Mouse (Mus musculus) embryonic facial prominence, embryonic 14.5 days (tissue): ENCODE measurements around the gene Atp6v0e. TPM values are rescaled to one million over a fixed set of nuclear protein-coding genes. Genes with fewer than 3 reads are reported as not detected.
A peak's percentile ranks its signal among the peaks of the same experiment; 100 is the strongest.

Experiments
- ATAC-seq: fragments of 200-750 bp; cut with Nextera tagmentation; 2 replicates; pipeline ENCODE4 v1.8.0; 2017; ENCODE audit warnings: low read depth, moderate number of reproducible peaks, moderate TSS enrichment
- DNase-seq: peaks from one replicate; pipeline ENCODE4 v3.0.0-alpha.2; 2015; ENCODE audit warnings: low spot score
- H3K27ac ChIP-seq: fragments of 300-500 bp; sonication (generic); replicated peaks from 2 replicates; pipeline ENCODE4 v1.5.1; 2014; ENCODE audit warnings: low read depth, mild to moderate bottlenecking, low read length, moderate library complexity
- H3K27me3 ChIP-seq: fragments of 300-500 bp; sonication (generic); replicated peaks from 2 replicates; pipeline ENCODE4 v1.6.1; 2014; ENCODE audit warnings: low read length; ENCODE audit not compliant: control insufficient read depth, insufficient read depth
- H3K36me3 ChIP-seq: fragments of 300-500 bp; sonication (generic); 2 replicates; pipeline ENCODE4 v1.6.1; 2014; ENCODE audit warnings: low read length, mixed read lengths; ENCODE audit not compliant: control insufficient read depth, insufficient read depth
- H3K4me1 ChIP-seq: fragments of 300-500 bp; sonication (generic); 2 replicates; pipeline ENCODE4 v1.6.1; 2014; ENCODE audit warnings: antibody characterized with exemption, low read length; ENCODE audit not compliant: control insufficient read depth, insufficient read depth
- H3K4me2 ChIP-seq: fragments of 300-500 bp; sonication (generic); 2 replicates; pipeline ENCODE4 v1.6.1; 2014; ENCODE audit warnings: low read depth, mild to moderate bottlenecking, low read length, moderate library complexity, mixed read lengths
- H3K4me3 ChIP-seq: fragments of 300-500 bp; sonication (generic); 2 replicates; pipeline ENCODE4 v1.5.1; 2014; ENCODE audit warnings: low read depth, mild to moderate bottlenecking, low read length
- H3K9ac ChIP-seq: fragments of 300-500 bp; sonication (generic); 2 replicates; pipeline ENCODE4 v1.6.1; 2014; ENCODE audit warnings: low read depth, mild to moderate bottlenecking, low read length, moderate library complexity, mixed read lengths
- H3K9me3 ChIP-seq: fragments of 300-500 bp; sonication (generic); 2 replicates; pipeline ENCODE4 v1.6.1; 2016; ENCODE audit warnings: low read length; ENCODE audit not compliant: control insufficient read depth
- WGBS: fragments of 180-500 bp; shearing (Covaris S2); extraction: QIAGEN DNeasy Blood & Tissue Kit; methylation state at CpG from one replicate; pipeline ENCODE4 v1.1.7; 2014; 5-methylcytosine and 5-hydroxymethylcytosine counted together
- polyA plus RNA-seq: library from polyadenylated mRNA; unstranded; fragments of >200 nt; fragmentation: Nextera tagmentation; extraction: Ambion mirVana; gene quantifications from 2 replicates; pipeline ENCODE4 v1.2.1, GENCODE M21; 2014

Gene Atp6v0e
- polyA plus RNA-seq, 1 experiment from 2014 or later = 261 TPM

DNA sequence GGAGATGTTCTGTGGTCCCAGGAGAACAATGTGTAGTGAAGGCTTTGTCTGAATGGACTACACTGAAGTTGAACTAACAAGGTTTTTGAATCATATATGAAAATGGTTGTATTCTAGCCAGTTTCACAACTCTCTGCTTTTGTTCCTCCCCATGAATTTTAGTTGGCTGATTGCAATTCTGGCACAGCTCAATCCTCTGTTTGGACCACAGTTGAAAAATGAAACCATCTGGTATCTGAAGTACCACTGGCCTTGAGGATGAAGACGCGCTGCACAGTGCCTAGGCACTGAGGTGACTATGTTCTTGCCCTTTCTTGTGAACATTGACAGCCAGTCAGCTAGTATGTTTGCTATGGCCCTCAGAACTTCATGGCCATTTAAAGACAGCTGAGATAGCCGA lies 32.2 kb downstream of the Atp6v0e start:
- no peak overlapping the region for H3K27ac ChIP-seq
- H3K4me1 ChIP-seq = peaks cover 6% of the 10 kb centered on the region
- peaks cover 42% of the 10 kb centered on the region for H3K36me3 ChIP-seq
- H3K9ac ChIP-seq = no peak overlapping the region
- no peak overlapping the region for H3K4me3 ChIP-seq
- 92% methylated on average over 3 of the region's 3 CpGs for WGBS
- H3K4me2 ChIP-seq = no peak overlapping the region
- ATAC-seq (no peak), DNase-seq (no peak)
- no peaks in the 10 kb centered on the region for H3K27me3 ChIP-seq
- no peaks in the 10 kb centered on the region for H3K9me3 ChIP-seq

DNA sequence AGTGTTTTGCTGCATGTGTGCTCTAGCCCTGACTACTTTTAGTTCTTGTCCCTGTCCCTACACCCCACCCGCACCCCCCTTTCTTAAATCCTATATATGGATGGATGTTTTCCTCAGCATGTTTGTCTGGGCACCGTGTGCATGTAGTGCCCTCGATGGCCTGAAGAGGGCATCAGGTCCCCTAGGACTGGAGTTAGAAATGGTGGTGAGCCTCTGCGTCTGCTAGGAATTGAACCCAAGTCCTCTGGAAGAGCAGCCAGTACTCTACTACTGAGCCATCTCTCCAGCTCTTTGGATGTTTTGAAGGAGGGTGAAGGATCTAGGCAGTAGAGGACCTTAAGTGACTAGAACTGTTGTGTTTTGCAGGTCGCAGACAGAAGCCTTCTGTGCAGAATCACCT lies 35.8 kb downstream of the Atp6v0e start:
- DNase-seq = no peak
- no peak overlapping the region for H3K27ac ChIP-seq
- 0 out of 2 replicates have a peak, but pooled peaks cover 3% of the 10 kb centered on the region for H3K4me1 ChIP-seq
- peaks cover 59% of the 10 kb centered on the region for H3K36me3 ChIP-seq
- no peak overlapping the region for H3K4me3 ChIP-seq
- 89% methylated on average over 5 of the region's 5 CpGs for WGBS
- no peak for ATAC-seq
- H3K9me3 ChIP-seq = no peaks in the 10 kb centered on the region
- H3K27me3 ChIP-seq = no peaks in the 10 kb centered on the region
- no peak overlapping the region for H3K4me2 ChIP-seq
- H3K9ac ChIP-seq = no peak overlapping the region

GRCm38 (mm10) chr17:26699819-26700616 lies 37.0 kb downstream of the Atp6v0e start:
- peaks cover 60% of the 10 kb centered on the region for H3K36me3 ChIP-seq
- no peaks in the 10 kb centered on the region for H3K27me3 ChIP-seq
- H3K9me3 ChIP-seq = no peaks in the 10 kb centered on the region
- DNase-seq (no peak), ATAC-seq (no peak)
- no peak overlapping the region for H3K9ac ChIP-seq
- H3K4me1 ChIP-seq = no peaks in the 10 kb centered on the region
- H3K27ac ChIP-seq = no peak overlapping the region
- no peak overlapping the region for H3K4me3 ChIP-seq
- 89% methylated on average over 10 of the region's 10 CpGs for WGBS
- no peak overlapping the region for H3K4me2 ChIP-seq

DNA sequence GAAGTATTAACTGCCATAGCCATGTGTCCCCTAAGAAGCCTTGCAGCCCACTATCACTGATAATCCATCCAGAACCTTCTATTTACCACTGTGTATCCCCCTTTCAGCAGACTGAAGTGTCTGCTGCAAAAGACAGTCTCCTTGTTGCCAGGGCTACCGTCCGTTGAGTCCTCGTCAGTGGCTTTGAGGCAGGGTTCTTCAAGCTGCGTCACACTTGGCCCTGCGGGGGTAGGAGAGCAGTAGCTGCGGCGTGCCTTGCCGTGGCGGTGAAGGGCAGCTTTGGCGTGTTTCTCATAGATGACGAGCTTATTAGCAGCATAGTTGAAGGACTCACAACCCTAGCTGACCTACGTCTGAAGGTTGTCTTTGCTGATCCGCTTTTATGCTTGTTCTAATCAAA lies 38.5 kb downstream of the Atp6v0e start:
- no peak overlapping the region for H3K9ac ChIP-seq
- no peak for DNase-seq
- H3K4me1 ChIP-seq = no peaks in the 10 kb centered on the region
- WGBS = 80% methylated on average over 13 of the region's 13 CpGs
- H3K27ac ChIP-seq = no peak overlapping the region
- H3K9me3 ChIP-seq = no peaks in the 10 kb centered on the region
- no peak for ATAC-seq
- H3K4me2 ChIP-seq = no peak overlapping the region
- H3K27me3 ChIP-seq = no peaks in the 10 kb centered on the region
- peaks cover 51% of the 10 kb centered on the region for H3K36me3 ChIP-seq
- no peak overlapping the region for H3K4me3 ChIP-seq

- ATAC-seq = no peak
- WGBS = 80% methylated on average over 4 of the region's 4 CpGs
- Histone ChIP-seq H3K9me3 (no peaks in the 10 kb centered on the region), H3K9ac (no peak overlapping the region), H3K4me2 (no peak overlapping the region), H3K36me3 (peaks cover 42% of the 10 kb centered on the region), H3K4me1 (no peaks in the 10 kb centered on the region), H3K27me3 (no peaks in the 10 kb centered on the region), H3K4me3 (no peak overlapping the region), H3K27ac (no peak overlapping the region)
- DNase-seq = no peak
Observed at GRCm38 (mm10) chr17:26702621-26703020, 39.6 kb downstream of the Atp6v0e start.

- no peaks in the 10 kb centered on the region for H3K9me3 ChIP-seq
- no peak overlapping the region for H3K27ac ChIP-seq
- no peak overlapping the region for H3K4me3 ChIP-seq
- ATAC-seq (no peak), DNase-seq (no peak)
- H3K36me3 ChIP-seq = peaks cover 33% of the 10 kb centered on the region
- H3K4me1 ChIP-seq = no peaks in the 10 kb centered on the region
- H3K4me2 ChIP-seq = no peak overlapping the region
- H3K27me3 ChIP-seq = no peaks in the 10 kb centered on the region
- 82% methylated on average over 4 of the region's 4 CpGs for WGBS
- no peak overlapping the region for H3K9ac ChIP-seq
Observed at GRCm38 (mm10) chr17:26703671-26704070, 40.6 kb downstream of the Atp6v0e start.

DNA sequence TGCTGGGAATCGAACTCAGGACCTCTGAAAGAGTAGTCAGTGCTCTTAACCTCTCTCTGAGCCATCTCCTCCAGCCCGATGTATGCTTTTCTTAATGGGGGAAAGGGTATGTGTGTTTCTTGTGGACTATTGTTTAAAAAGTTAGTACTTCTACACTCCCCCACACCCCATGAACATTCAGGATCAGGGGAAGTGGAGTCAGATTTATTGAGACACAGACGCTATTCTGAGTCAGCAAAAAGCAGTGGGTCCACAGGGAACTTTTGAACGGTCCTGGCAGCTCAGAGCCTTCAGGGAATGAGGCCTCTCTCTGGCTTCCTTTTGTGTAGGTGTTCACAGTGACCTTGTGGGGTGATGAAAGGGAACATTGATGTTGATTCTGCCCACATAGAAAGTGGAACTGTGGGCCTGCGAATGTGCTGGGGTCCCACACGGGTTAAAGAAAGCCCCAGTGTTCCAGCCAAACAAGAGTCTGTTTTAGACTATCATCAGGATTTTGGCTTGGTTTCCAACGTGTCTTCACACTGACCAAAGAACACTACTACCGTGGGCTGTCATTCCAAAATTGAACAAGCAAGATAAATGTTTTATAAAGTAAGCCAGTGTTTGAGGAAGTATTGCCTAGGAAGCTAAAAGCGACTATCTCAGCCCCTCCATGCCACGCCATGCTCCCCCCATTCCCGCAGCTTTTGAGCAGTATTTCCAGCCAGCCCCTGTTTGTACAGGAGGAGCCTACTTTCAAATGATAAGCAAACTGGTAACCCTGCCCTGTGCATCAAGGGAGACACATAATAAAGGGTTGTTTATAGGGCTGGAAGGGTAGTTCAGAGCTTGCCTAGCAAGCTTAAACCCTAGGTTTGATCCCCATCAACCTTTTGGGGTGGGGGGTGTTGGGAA lies 42.7 kb downstream of the Atp6v0e start:
- Histone ChIP-seq H3K4me3 (no peak overlapping the region), H3K9me3 (no peaks in the 10 kb centered on the region), H3K27me3 (no peaks in the 10 kb centered on the region), H3K36me3 (0 out of 2 replicates have a peak, but pooled peaks cover 13% of the 10 kb centered on the region), H3K9ac (no peak overlapping the region), H3K4me1 (no peaks in the 10 kb centered on the region), H3K27ac (no peak overlapping the region), H3K4me2 (no peak overlapping the region)
- 65% methylated on average over 11 of the region's 11 CpGs for WGBS
- peak; percentile 23 for DNase-seq
- no peak for ATAC-seq

DNA sequence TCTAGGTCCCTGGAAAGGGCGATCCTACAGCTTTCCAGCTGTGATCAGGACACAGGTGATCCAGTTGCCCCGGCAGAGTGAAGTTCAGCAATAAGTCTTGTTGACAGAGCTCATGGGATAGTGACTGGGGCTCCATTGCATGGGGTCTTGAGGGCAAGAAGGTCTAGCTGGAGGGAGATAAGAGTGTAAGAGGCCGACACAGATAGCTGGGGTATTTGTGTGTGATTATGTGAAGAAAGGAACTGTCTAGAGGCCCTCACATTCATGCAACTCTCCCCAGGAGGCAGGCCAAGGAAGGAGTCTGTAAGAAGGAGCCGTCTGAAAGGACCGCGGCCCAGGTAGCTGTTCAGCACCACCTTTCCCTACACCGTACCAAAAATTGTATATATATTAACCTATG lies 44.0 kb downstream of the Atp6v0e start:
- Histone ChIP-seq H3K4me3 (no peak overlapping the region), H3K4me1 (no peaks in the 10 kb centered on the region), H3K36me3 (0 out of 2 replicates have a peak, but pooled peaks cover 8% of the 10 kb centered on the region), H3K27ac (no peak overlapping the region), H3K9ac (no peak overlapping the region), H3K4me2 (no peak overlapping the region), H3K27me3 (no peaks in the 10 kb centered on the region), H3K9me3 (no peaks in the 10 kb centered on the region)
- no peak for DNase-seq
- ATAC-seq = no peak
- 71% methylated on average over 7 of the region's 7 CpGs for WGBS
